Mouse (Mus musculus) cerebellum, postnatal 36 days (tissue): ENCODE data around the gene Ass1.
A peak's percentile ranks its signal among the peaks of the same experiment; 100 is the strongest.

Experiments used
- DNase-seq, 2 experiments: peaks; one replicate each; pipeline ENCODE4 v3.0.0; 2021 to 2022; ENCODE audit warnings: mixed read lengths in 2 of 2

Ass1 gene

DNA sequence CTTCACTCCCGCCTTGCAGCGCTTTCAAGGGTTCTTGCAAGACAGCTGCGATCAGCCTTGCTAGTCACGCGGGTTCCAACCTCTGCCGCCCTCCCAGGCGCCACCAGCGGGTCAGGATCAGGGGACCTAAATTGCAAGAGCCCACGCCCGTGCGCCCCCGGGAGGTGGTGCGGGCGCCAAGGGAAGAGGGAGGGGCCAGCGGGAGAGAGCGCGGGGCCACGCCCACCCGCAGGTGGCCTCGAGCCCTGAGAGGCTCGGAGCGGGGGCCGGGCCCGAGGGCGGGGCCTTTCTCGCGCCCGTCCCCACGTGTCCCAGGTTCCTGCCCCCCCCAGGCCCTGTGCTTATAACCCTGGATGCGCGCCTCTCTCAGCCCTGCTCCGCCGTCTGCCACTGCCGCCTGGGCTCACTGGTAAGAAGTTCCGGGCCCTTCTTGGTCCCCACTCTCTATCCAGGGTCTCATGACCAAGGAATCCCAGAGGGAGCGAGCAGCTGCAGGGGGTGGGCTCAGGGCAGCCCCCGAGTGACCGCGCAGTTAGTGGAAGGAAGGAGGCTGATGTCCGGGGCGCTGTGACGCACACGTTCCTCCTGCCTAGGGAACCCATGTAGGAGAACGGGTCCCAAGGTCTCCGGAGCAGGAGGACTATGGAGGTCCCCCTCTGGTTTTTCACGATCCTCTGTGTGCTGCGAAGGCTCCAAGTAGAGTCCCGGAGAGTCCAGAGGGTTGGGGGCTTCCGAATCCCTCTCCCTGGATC lies at the start of gene Ass1:
TSS of gene Ass1 (plus strand) at position 277 of the 752 bp plus-strand sequence.
- peak; percentile 22 to 56 for DNase-seq

DNA sequence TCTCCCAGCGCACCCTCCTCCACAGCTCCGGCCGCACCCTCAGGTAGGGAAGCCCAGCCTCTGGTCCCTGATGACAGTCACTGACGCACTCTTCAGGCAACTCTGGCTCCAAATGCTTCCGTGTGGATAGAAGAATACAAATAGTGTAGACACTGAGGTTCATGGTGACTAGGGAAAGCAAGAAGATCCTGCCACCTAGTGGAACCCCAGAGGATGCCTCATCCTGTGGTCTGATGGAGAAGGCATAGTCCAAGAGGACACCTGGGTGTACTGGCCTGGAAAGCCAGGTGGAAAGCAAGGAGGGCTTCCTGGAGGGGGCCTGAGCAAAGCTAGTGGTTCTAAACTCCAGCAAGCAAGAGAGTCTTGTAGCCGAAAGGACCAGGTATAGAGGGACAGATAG lies 49.1 kb upstream of the Ass1 start:
- DNase-seq = no peak

DNA sequence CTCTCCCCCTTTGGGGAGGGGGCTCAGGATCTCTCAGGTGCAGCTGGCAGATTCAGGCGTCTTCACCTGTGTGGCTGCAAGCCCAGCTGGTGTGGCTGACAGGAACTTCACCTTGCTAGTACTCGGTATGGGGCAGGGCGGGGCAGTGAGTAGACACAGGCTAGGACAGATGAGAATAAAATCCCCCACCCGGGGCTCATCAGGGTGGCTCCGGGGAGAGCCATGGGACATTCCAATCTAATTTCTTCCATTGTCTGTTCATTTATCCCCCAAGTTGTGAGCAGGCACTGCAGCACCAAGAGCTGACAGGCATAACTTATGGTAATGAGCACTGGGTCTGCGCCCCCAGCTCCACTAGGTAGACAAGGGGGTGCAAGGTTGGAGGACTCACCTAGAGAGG lies 47.4 kb upstream of the Ass1 start:
- DNase-seq = no peak

DNA sequence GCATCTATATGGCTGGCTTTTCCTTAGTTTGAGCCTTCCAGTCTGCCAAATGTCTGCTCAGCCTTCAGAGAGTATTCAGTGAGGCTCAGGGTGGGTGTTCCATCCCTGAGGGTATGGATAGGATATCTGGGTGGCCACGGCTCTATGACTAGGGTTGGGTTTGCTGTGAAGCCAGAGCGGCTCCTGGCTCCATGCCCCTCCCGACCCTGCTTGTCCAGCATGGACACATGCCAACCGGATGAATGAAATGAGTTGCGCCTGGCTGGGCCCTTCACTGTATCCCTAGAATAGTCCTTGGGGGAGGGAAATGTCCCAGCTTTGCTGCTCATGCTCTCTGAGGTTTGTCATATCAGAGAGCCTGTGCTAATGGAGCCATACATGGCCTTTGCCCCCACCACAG lies 38.5 kb upstream of the Ass1 start:
- no peak for DNase-seq

DNA sequence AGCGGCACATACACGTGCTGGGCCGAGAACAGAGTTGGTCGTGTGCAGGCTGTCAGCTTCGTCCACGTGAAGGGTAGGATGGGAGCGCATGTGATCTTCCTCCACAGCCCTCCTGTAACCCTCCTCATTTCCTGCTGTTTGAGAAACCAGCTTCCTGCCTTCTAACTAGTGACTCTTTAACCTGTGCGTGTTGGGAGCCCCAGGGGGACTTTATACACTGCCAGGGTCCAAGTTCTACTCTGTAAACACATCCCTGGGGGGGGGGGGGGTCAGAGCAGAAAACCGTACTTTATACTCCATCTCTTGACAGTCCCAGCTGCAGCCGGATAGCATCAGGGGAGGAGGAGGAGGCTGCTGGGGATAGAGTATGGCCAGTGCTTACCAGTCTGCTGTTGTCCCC lies 35.3 kb upstream of the Ass1 start:
- DNase-seq = no peak

DNA sequence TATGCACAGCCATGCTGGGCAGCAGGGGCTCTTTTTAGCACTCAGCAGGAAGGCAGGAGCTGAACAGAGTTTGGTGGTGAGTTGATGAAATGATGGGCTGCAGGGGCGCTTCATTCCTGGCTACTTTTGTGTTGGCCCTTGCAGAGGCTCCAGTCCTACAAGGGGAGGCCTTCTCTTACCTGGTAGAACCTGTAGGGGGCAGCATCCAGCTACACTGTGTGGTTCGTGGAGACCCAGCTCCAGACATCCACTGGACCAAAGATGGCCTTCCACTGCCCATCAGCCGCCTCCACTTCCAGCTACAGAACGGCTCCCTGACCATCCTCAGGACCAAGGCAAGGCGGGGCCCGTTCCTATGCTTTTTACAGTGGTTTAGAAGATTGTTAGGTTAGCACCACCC lies 34.4 kb upstream of the Ass1 start:
- DNase-seq = peak; percentile 14 to 21

DNA sequence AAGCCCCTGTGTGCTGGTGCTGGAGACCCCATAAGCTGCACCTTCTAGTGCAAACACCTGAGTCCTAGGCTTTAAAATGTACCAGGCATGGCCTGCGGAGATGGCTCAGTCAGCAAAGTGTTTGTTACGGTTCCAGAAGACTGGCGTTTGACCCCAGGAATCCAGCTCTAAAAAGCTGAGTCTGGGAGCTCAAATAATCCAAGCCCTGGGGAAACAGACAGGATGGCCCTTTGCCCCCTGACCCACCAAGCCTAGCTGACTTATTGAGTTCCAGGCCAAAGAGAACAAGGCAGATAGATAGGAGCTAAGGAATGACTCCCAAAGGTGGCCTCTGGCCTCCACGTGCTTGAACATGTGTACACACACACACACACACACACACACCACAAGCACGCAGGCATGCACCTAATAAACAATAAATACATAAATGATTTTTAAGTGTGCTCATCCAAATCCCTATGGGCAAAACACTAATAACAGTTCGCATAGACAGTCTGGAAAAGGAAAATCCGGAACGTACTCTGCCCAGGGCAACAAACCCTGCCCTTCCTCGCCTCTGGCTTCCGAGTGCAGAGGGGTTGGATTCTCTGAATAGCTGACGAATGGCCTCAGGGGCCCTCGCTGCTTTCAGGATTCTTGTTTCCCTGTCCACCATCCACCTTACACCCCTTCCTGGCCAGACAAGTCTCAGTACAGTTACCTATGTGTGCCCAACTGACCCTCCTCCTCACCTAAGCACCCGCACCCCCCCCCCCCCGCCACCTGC lies 32.3 kb upstream of the Ass1 start:
- DNase-seq = no peak

DNA sequence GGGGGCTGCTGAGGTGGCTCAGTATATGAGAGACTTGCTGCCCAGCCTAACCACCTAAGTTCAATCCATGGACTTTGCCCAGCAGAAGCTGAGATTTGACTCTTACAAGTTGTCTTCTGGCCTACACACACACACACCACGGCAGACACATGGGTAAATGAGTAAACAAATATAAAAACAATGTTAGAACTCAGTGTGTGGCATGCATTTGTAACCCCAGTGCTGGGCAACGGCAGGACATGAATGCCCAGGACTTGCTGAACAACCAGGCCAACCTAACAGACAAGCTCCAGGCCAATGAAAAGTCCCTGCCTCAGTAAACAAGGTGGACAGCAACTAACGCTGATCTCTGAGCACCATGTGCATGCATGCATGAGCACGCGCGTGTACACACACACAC lies 30.4 kb upstream of the Ass1 start:
- no peak for DNase-seq

DNA sequence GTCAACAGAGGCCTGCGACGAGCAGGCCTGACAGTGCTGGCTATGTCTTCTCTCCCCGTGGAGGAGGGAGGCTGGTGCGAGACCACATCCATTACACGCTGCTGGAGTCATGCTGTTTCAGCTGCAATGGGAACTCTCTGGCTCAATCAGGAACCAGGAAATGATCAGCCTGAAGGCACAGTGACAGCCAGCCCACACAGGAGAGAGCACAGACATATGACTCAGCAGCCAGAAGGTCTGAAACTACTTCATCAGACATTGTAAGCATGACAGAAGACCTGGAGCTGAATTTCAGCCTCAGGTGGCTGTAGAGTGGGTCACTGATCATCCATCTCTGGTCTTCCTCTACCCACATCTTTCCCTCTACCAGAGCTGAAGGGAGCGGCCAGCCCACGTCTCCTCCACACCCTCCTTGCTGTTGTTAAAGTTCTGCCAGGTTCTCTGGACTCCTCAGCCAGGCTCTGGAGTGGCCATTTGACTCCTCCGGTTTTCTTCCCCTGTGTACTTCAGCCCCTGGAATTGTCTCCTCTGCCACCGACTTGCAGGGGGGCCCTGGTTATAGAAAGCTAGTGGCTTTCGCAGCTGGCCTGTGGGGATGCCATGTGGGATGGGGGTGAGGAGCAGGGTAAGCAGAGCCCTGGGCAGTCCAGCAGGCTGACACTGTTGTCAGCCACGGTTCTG lies 27.4 kb upstream of the Ass1 start:
- no peak for DNase-seq

DNA sequence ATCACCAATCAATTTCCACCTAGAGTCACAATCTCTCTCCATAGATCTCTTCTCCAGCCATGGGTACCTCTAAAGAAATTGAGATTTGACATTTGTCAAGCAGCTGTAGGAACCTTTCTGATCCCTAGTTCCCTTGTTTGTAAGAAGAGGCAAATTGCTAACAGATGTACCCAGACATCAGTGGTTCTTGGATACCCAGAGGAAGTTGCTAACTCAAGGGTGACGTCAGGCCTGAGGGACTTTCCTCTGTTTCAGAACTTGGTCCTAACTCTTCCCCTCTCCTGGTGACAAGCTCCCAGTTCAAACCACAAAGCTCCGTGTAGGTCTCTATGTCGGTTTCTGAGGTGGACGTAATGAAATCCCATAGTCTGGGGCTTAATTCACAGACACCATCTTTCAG lies 24.0 kb upstream of the Ass1 start:
- no peak for DNase-seq

DNA sequence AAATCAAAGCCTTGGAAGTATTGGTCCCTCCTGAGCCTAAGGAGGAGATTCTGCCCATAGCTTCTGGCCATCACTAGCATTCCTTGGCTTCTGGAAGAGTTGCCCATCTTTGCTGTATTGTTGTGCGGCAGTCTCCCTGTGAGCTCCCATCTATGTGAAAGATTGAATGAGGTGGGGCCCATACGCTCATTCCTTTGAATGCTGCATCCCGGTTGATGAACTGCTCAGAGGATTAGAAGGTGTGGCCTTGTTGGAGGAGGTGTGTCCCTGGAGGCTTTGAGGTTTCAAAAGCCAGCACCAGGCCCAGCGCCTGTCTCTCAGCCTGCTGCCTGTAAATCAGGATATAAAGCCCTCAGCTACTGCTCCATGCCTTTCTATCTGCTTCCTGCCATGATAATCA lies 23.6 kb upstream of the Ass1 start:
- DNase-seq = no peak

DNA sequence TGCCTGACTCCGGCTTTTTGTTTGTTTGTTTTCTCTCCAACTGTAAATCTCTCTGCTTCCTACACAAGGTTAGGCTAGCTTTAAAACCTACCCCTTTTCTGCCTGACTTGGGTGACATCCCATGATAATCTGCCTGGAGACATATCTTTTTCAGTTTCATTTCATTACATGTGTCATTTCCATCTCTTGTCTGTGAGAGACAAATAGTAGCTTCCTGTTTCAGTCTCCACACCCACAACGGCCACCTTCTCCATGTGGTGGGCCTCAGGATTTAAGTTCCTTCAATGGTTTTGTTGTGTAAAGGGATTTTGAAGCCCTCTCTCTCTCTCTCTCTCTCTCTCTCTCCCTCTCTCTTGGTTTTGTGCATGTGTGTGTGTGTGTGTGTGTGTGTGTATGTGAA lies 22.5 kb upstream of the Ass1 start:
- no peak for DNase-seq

DNA sequence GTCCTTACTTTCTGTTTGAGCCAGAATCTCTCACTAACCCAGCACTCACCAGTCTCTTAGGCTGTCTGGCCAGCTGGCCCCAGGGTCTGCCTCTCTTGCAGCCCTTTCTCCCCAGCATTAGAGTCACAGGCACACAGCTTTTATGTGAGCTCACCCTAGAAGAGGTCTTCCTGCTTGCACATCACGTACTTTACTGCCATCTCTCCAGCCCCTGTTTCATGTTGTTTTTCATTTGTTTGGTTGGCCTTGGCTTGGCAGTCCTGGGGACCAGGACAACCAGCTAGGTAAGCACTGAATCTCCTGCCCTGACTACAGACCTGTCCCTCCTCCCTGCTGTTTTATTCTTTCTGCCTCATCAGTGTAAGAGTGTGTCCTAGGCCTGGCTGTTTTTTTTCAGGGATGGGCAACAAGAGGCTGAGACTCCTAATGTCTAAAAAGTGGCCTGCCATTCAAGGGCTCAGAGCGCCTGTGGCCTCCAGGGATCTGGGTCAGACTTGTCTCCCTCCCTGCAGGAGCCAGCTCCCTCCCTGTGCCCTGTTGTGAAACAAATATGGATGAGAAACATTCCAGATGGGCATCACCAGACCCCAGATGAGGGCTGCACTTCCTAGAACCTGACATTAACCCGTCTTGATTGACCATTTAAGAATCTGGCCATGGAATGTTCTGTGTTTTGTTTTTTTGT lies 21.1 kb upstream of the Ass1 start:
- DNase-seq = no peak

DNA sequence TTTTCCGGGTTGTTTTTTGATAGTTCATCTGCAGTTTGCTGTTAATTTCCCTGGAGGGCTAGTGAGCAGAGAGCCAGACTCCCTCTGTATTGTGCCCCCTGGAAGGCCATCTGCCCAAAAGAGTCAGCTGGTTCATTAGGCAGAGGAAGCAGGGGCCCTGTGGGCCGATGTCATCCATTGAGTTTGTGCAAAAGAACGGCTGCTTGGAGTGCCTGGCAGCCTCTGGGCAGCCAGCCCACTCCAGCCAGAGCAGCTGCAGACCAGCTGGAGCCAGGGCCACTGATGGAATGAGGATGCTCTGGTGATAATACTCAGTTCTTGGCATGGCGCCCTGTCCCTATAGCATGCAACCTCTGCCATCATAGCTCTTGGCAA lies 20.6 kb upstream of the Ass1 start:
- DNase-seq = no peak

DNA sequence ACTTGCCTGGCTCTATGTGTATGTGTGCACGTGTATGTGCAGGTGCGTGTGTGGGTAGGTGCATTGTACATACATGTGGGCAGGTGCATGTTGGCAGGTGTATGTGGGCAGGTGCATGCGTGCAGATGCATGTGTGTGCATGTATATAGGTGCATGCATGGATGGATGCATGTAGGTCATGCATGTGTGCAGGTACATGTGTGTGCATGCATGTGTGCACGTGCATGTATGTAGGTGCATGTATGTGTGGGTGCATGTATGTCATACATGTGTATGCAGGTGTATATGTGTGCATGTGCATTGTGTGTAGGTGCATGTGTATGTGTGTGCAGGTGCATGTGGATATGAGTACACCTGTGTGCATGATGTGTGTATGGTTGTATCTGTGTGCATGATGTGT lies 20.1 kb upstream of the Ass1 start:
- DNase-seq = no peak

DNA sequence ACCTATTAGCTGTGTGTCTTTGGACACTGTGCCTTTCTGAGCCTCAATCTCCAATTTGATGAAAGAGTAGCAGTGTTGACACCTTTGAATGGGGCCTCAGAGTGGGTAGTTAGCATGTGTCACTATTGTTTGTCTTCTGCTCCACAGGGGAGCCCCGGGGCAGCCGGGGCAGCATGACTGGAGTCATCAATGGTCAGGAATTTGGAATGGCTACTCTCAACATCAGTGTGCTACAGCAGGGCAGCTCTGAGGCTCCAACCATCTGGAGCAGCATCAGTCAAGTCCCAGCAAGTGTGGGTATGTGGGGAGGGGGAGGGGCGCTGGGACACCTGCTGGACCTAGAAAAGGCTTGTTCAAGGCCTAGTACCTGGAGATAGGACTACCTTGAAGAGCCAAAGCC lies 19.3 kb upstream of the Ass1 start:
- DNase-seq = no peak

DNA sequence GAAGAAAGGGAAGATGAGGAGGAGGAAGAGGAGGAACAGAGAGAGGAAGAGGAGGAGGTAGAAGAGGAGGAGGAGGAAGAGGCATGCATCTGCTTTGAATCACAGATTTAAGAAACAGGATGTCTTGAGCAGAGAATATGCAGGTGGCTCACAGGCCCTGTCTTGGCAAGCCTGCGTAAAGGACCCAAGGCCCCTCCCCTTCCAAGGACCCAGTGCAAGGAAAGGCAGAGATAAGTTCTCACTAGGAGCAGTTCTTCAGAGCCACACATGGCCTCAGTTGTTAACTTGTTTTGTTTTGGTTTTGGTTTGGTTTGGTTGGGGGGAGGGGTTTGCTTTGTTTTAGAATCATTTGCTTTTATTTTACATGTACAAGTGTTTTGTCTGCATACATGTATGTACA lies 18.5 kb upstream of the Ass1 start:
- no peak for DNase-seq

DNA sequence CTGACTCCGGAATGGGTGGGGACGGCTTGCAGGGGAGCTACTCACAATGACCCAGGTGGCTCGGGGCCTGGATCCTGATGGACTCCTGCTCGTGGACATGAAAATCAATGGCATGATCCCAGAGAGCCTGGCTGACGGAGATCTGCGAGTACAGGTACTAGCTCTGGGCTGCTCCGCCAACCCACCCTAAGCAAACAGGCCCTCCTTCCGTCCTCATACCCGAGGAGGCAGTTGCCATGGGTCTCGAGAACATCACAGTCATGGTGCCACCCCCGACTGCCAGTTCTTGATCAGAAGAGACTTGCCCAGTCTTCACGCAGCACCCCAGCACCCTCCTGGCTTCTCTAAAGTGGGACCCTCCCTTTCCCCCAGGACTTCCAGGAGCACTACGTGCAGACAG lies 17.0 kb upstream of the Ass1 start:
- DNase-seq = no peak

DNA sequence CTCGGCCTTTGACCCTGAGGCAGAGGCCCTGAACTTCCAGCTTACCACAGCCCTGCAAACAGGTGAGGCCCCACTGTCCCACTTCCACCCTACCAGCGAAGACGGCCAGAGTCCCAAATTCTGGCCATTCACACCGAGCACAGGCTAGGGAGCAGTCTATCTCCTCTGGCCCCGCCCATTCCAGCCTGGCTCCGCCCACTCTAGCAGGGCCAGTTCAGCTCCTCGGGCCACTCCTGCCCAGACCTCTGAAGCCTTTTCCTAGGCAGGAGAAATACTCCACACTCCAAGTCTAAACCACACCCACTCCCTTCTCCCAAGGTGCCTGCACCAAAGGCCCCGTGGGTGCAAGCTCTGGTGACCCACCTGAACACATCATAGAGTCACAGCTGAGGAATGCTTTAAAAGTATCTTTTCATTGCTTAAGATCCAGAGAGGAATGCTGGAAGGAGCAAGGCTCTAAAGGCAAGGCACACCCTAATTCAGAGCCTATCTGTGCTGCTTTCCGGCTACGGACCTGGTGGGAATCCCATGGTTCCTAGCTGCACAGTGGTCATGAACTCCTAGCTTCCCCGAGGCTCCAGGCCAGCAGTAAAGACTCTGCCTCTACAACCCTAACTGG lies 16.3 kb upstream of the Ass1 start:
- DNase-seq = no peak

DNA sequence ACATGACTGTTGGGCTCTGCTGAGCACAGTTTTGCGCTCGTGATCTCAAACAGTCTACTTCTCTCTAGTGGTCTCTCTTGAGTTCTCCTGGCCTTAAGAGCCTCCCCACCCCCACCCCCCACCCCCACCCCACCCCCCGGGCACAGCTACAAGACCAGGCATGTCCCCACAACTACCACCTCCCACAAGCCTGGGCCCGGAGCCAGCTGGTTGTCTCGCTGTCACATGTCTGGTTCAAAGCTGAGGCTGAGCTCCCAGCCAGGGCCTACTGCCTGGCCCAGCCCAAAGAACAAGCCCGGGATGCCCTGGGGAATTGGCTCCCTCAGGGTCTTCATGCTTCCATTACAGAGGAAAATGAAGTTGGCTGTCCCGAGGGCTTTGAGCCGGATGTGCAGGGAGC lies 15.7 kb upstream of the Ass1 start:
- DNase-seq = no peak

DNA sequence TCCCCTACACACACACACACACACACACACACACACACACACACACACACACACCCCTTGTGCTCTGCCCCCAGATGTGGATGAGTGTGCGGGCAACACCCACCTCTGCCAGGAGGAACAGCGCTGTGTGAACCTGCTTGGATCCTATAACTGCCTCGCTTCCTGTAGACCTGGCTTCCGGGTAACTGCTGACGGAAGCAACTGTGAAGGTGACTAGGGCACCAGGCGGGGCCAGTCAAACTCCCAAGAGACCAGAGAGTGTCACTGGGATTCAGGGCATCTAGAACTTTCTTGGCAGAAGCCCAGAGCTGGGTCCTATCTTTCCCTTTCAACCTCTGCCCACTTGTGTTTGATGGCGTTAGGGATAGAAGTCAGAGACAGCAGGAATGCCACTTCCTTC lies 14.6 kb upstream of the Ass1 start:
- DNase-seq = no peak

DNA sequence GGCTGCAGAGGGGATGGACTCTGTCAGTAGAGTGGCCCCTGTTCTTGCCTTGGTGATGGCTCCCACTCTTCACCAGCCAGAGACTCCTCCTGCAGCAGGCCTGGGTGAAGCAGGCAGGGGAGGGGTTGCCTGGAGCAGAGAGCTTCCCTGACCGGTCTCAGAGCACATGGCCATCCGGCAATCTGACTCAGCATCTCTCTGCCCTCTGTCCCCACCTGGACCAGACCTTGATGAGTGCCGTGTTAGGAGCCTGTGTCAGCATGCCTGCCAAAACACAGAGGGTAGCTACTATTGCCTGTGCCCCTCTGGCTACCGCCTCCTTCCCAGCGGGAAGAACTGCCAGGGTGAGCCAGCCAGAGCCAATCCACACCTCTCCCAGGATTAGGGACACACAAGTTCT lies 11.5 kb upstream of the Ass1 start:
- DNase-seq = no peak
